Mouse (Mus musculus) thymus, adult 2 months (tissue): ENCODE results near the gene Med31.

Experiments used
- CTCF ChIP-seq: fragments of 200-500 bp; IDR thresholded peaks from 2 replicates; pipeline ENCODE4 v1.5.1; 2012; ENCODE audit warnings: mild to moderate bottlenecking, control low read depth, low read length, moderate library complexity, borderline replicate concordance; ENCODE audit not compliant: control insufficient read depth, poor library complexity, insufficient read depth; ENCODE audit errors: extremely low read depth
- POLR2A ChIP-seq: fragments of 200-500 bp; IDR thresholded peaks from 2 replicates; pipeline ENCODE4 v1.6.1; 2012; ENCODE audit warnings: mild to moderate bottlenecking, low read length, control low read depth, moderate library complexity; ENCODE audit not compliant: control insufficient read depth, poor library complexity, insufficient read depth; ENCODE audit errors: extremely low read depth

GRCm38 (mm10) chr11:72207204-72207833, 8.1 kb downstream of the Med31 start, which contains the start of the genes 4933427D14Rik and Txndc17:
- no peak for TF ChIP-seq CTCF
- TF ChIP-seq POLR2A = peak; percentile 65; the same call in 1 of the 2 replicates
